Mouse (Mus musculus): ENCODE measurements at regions not wholly inside any gene's neighbourhood (a gene's known extent, or its start where the extent isn't known, plus 50 kb on each side); places are given as distances from the start of the nearest gene placed in this dataset.

GRCm38 (mm10) chr9:23024061-23024460, 198.8 kb upstream of the Bmper start:
- 98% methylated on average over 5 of the region's 5 CpGs for WGBS
- no peak overlapping the region for H3K27ac ChIP-seq (ENCODE audit: insufficient read depth, low read depth, low read length)
- no peak for DNase-seq

GRCm38 (mm10) chr9:23025247-23025646, 197.6 kb upstream of the Bmper start:
- 96% methylated on average over 8 of the region's 8 CpGs for WGBS
- Histone ChIP-seq H3K27me3 (replicated peaks; ENCODE audit: control insufficient read depth, insufficient read depth, low read length) (no peaks in the 10 kb centered on the region), H3K4me1 (ENCODE audit: control insufficient read depth, insufficient read depth, low read length) (no peaks in the 10 kb centered on the region), H3K36me3 (ENCODE audit: control insufficient read depth, insufficient read depth, low read length) (no peaks in the 10 kb centered on the region), H3K27ac (ENCODE audit: insufficient read depth, low read depth, low read length) (no peak overlapping the region), H3K4me3 (ENCODE audit: insufficient read depth, low read depth, low read length) (no peak overlapping the region)
- no peak for DNase-seq
- no peak for TF ChIP-seq POLR2A (IDR thresholded peaks at IDR 0.05; ENCODE audit: low read depth, low read length)
- TF ChIP-seq CTCF (conservative IDR thresholded peaks at IDR 0.05; ENCODE audit: insufficient read depth, insufficient read length, low read depth, low read length), result no peak

More at GRCm38 (mm10) chr9:23024061-23024460, 198.8 kb upstream of the Bmper start:
- H3K27me3 ChIP-seq (replicated peaks; ENCODE audit: control insufficient read depth, insufficient read depth, low read length), result no peaks in the 10 kb centered on the region
- no peaks in the 10 kb centered on the region for H3K4me1 ChIP-seq (ENCODE audit: control insufficient read depth, insufficient read depth, low read length)
- TF ChIP-seq POLR2A (IDR thresholded peaks at IDR 0.05; ENCODE audit: low read depth, low read length), result no peak
- no peaks in the 10 kb centered on the region for H3K36me3 ChIP-seq (ENCODE audit: control insufficient read depth, insufficient read depth, low read length)
- no peak overlapping the region for H3K4me3 ChIP-seq (ENCODE audit: insufficient read depth, low read depth, low read length)

GRCm38 (mm10) chr9:23027377-23028313, 195.2 kb upstream of the Bmper start:
- peak; percentile 76 for TF ChIP-seq CTCF (conservative IDR thresholded peaks at IDR 0.05; ENCODE audit: insufficient read depth, insufficient read length, low read depth, low read length)
- no peak for TF ChIP-seq POLR2A (IDR thresholded peaks at IDR 0.05; ENCODE audit: low read depth, low read length)
- Histone ChIP-seq H3K27me3 (replicated peaks; ENCODE audit: control insufficient read depth, insufficient read depth, low read length) (no peaks in the 10 kb centered on the region), H3K36me3 (ENCODE audit: control insufficient read depth, insufficient read depth, low read length) (no peaks in the 10 kb centered on the region), H3K4me1 (ENCODE audit: control insufficient read depth, insufficient read depth, low read length) (no peaks in the 10 kb centered on the region), H3K4me3 (ENCODE audit: insufficient read depth, low read depth, low read length) (no peak overlapping the region), H3K27ac (ENCODE audit: insufficient read depth, low read depth, low read length) (no peak overlapping the region)
- 62% methylated on average over 9 of the region's 9 CpGs for WGBS
- DNase-seq, result peak; percentile 76

GRCm38 (mm10) chr9:23029421-23029820, 193.5 kb upstream of the Bmper start:
- H3K27ac ChIP-seq (ENCODE audit: insufficient read depth, low read depth, low read length), result 0 out of 2 replicates have a peak overlapping the region, but pooled peaks have one; percentile 13
- no peaks in the 10 kb centered on the region for H3K4me1 ChIP-seq (ENCODE audit: control insufficient read depth, insufficient read depth, low read length)
- no peak overlapping the region for H3K4me3 ChIP-seq (ENCODE audit: insufficient read depth, low read depth, low read length)
- no peak for DNase-seq
- 76% methylated on average over 4 of the region's 4 CpGs for WGBS
- no peaks in the 10 kb centered on the region for H3K27me3 ChIP-seq (replicated peaks; ENCODE audit: control insufficient read depth, insufficient read depth, low read length)
- no peaks in the 10 kb centered on the region for H3K36me3 ChIP-seq (ENCODE audit: control insufficient read depth, insufficient read depth, low read length)
- TF ChIP-seq POLR2A (IDR thresholded peaks at IDR 0.05; ENCODE audit: low read depth, low read length) (no peak), CTCF (conservative IDR thresholded peaks at IDR 0.05; ENCODE audit: insufficient read depth, insufficient read length, low read depth, low read length) (no peak)

GRCm38 (mm10) chr9:23030138-23030537, 192.7 kb upstream of the Bmper start:
- TF ChIP-seq POLR2A (IDR thresholded peaks at IDR 0.05; ENCODE audit: low read depth, low read length) (no peak), CTCF (conservative IDR thresholded peaks at IDR 0.05; ENCODE audit: insufficient read depth, insufficient read length, low read depth, low read length) (no peak)
- Histone ChIP-seq H3K4me3 (ENCODE audit: insufficient read depth, low read depth, low read length) (no peak overlapping the region), H3K27ac (ENCODE audit: insufficient read depth, low read depth, low read length) (0 out of 2 replicates have a peak overlapping the region, but pooled peaks have one; percentile 13), H3K4me1 (ENCODE audit: control insufficient read depth, insufficient read depth, low read length) (no peaks in the 10 kb centered on the region), H3K27me3 (replicated peaks; ENCODE audit: control insufficient read depth, insufficient read depth, low read length) (no peaks in the 10 kb centered on the region), H3K36me3 (ENCODE audit: control insufficient read depth, insufficient read depth, low read length) (no peaks in the 10 kb centered on the region)
- 32% methylated on average over 11 of the region's 11 CpGs for WGBS
- DNase-seq, result peak; percentile 74

- WGBS, result 22% methylated on average over 2 of the region's 2 CpGs
- no peak overlapping the region for H3K4me3 ChIP-seq (ENCODE audit: insufficient read depth, low read depth, low read length)
- TF ChIP-seq CTCF (conservative IDR thresholded peaks at IDR 0.05; ENCODE audit: insufficient read depth, insufficient read length, low read depth, low read length) (no peak), POLR2A (IDR thresholded peaks at IDR 0.05; ENCODE audit: low read depth, low read length) (no peak)
- H3K27ac ChIP-seq (ENCODE audit: insufficient read depth, low read depth, low read length), result no peak overlapping the region
- DNase-seq, result peak; percentile 46
- H3K36me3 ChIP-seq (ENCODE audit: control insufficient read depth, insufficient read depth, low read length), result no peaks in the 10 kb centered on the region
- H3K4me1 ChIP-seq (ENCODE audit: control insufficient read depth, insufficient read depth, low read length), result no peaks in the 10 kb centered on the region
- no peaks in the 10 kb centered on the region for H3K27me3 ChIP-seq (replicated peaks; ENCODE audit: control insufficient read depth, insufficient read depth, low read length)
These were observed 192.3 kb upstream of the Bmper start for GRCm38 (mm10) chr9:23030546-23030945.

- no peaks in the 10 kb centered on the region for H3K36me3 ChIP-seq (ENCODE audit: control insufficient read depth, insufficient read depth, low read length)
- H3K4me1 ChIP-seq (ENCODE audit: control insufficient read depth, insufficient read depth, low read length), result no peaks in the 10 kb centered on the region
- H3K27ac ChIP-seq (ENCODE audit: insufficient read depth, low read depth, low read length), result no peak overlapping the region
- H3K27me3 ChIP-seq (replicated peaks; ENCODE audit: control insufficient read depth, insufficient read depth, low read length), result no peaks in the 10 kb centered on the region
- TF ChIP-seq CTCF (conservative IDR thresholded peaks at IDR 0.05; ENCODE audit: insufficient read depth, insufficient read length, low read depth, low read length), result no peak
- no peak for TF ChIP-seq POLR2A (IDR thresholded peaks at IDR 0.05; ENCODE audit: low read depth, low read length)
- peak; percentile 76 for DNase-seq
- 81% methylated on average over 9 of the region's 9 CpGs for WGBS
- H3K4me3 ChIP-seq (ENCODE audit: insufficient read depth, low read depth, low read length), result no peak overlapping the region
These were observed 191.0 kb upstream of the Bmper start for GRCm38 (mm10) chr9:23031916-23032315.

Data from kidney, adult 2 months (tissue).